Mouse (Mus musculus) spleen, adult 2 months (tissue): ENCODE results near the gene Fam184a. TPM values are rescaled to one million over a fixed set of nuclear protein-coding genes. Genes with fewer than 3 reads are reported as not detected.
A peak's percentile ranks its signal among the peaks of the same experiment; 100 is the strongest.

ENCODE experiments used
- DNase-seq, 2 experiments: peaks; one replicate each; pipeline versions ENCODE4 v3.0.0 to v3.0.0-alpha.2; 2012 to 2021; ENCODE audit warnings: low spot score in 2 of 2, low read depth in 1 of 2
- H3K27ac ChIP-seq: fragments of 200-500 bp; 2 replicates; pipeline ENCODE4 v1.5.1; 2012; ENCODE audit warnings: low read length, inconsistent platforms; ENCODE audit not compliant: insufficient read depth
- H3K27me3 ChIP-seq: fragments of 200-500 bp; 2 replicates; pipeline ENCODE4 v1.6.1; 2012; ENCODE audit warnings: mild to moderate bottlenecking, moderate library complexity, low read length, inconsistent platforms; ENCODE audit not compliant: control insufficient read depth, insufficient read depth
- H3K36me3 ChIP-seq: fragments of 200-500 bp; 2 replicates; pipeline ENCODE4 v1.6.1; 2012; ENCODE audit warnings: mild to moderate bottlenecking, low read length, inconsistent platforms; ENCODE audit not compliant: control insufficient read depth, insufficient read depth
- H3K4me1 ChIP-seq: fragments of 200-500 bp; 2 replicates; pipeline ENCODE4 v1.6.1; 2011; ENCODE audit warnings: inconsistent platforms; ENCODE audit not compliant: control insufficient read depth, insufficient read depth, insufficient read length
- H3K4me3 ChIP-seq: fragments of 200-500 bp; 2 replicates; pipeline ENCODE4 v1.5.1; 2011; ENCODE audit warnings: mild to moderate bottlenecking, inconsistent platforms; ENCODE audit not compliant: insufficient read depth, insufficient read length; ENCODE audit errors: extremely low read depth
- CTCF ChIP-seq: fragments of 200-500 bp; IDR thresholded peaks from 2 replicates; pipeline ENCODE4 v1.5.1; 2011; ENCODE audit warnings: mild to moderate bottlenecking, inconsistent platforms; ENCODE audit not compliant: insufficient read depth, insufficient read length, insufficient replicate concordance; ENCODE audit errors: extremely low read depth
- POLR2A ChIP-seq: fragments of 200-500 bp; IDR thresholded peaks from 2 replicates; pipeline ENCODE4 v1.6.1; 2011; ENCODE audit warnings: low read depth, low read length, inconsistent platforms
- WGBS: fragments of 180-500 bp; shearing (Covaris S2); methylation state at CpG from one replicate; pipeline ENCODE4 v1.1.7; 2018; 5-methylcytosine and 5-hydroxymethylcytosine counted together
- polyA plus RNA-seq: library from polyadenylated mRNA; depleted of rRNA; stranded (reverse); fragments of >200 nt; gene quantifications from 2 replicates; pipeline ENCODE4 v1.2.3, GENCODE M21; 2012; rRNA removed

The Fam184a gene
- polyA plus RNA-seq, 1 experiment: 0.18 TPM

GRCm38 (mm10) chr10:53598821-53599220 lies 152.1 kb downstream of the Fam184a start:
- 64% methylated on average over 5 of the region's 5 CpGs for WGBS
- no peak for TF ChIP-seq CTCF
- TF ChIP-seq POLR2A: no peak
- DNase-seq: no peak
- no peak overlapping the region for H3K4me3 ChIP-seq
- peaks cover 2% of the 10 kb centered on the region; the same call in 1 of the 2 replicates for H3K36me3 ChIP-seq
- no peaks in the 10 kb centered on the region for H3K27me3 ChIP-seq
- H3K27ac ChIP-seq: no peak overlapping the region
- peaks cover 12% of the 10 kb centered on the region for H3K4me1 ChIP-seq

- peaks cover 12% of the 10 kb centered on the region for H3K4me1 ChIP-seq
- WGBS: under 1% methylated on average over 80 of the region's 99 CpGs
- no peaks in the 10 kb centered on the region for H3K36me3 ChIP-seq
- H3K27ac ChIP-seq: peak overlapping the region; percentile 92
- TF ChIP-seq CTCF: no peak
- no peak for TF ChIP-seq POLR2A
- peak overlapping the region; percentile 87 for H3K4me3 ChIP-seq
- peak; percentile 2 to 41 for DNase-seq
- H3K27me3 ChIP-seq: no peaks in the 10 kb centered on the region
Observed at GRCm38 (mm10) chr10:53597121-53597881, 153.6 kb downstream of the Fam184a start.

- peak; percentile 91 to 96 for DNase-seq
- Histone ChIP-seq H3K4me3 (peak within 1 kb of the TSS; percentile 87), H3K27ac (peak within 1 kb of the TSS; percentile 92), H3K36me3 (no peaks in the 10 kb centered on the region), H3K4me1 (peaks cover 12% of the 10 kb centered on the region), H3K27me3 (no peaks in the 10 kb centered on the region)
- TF ChIP-seq POLR2A: no peak
- peak; percentile 73 for TF ChIP-seq CTCF
- WGBS: 1% methylated on average over 51 of the region's 52 CpGs
Observed at GRCm38 (mm10) chr10:53596677-53597120, 154.2 kb downstream of the Fam184a start, which contains the start of gene Asf1a. Asf1a (plus strand) TSS chr10:53596757.

GRCm38 (mm10) chr10:53595744-53596676 lies 154.9 kb downstream of the Fam184a start:
- Histone ChIP-seq H3K36me3 (no peaks in the 10 kb centered on the region), H3K4me1 (peaks cover 12% of the 10 kb centered on the region), H3K27ac (peak overlapping the region; percentile 92), H3K27me3 (no peaks in the 10 kb centered on the region), H3K4me3 (peak overlapping the region; percentile 71)
- 2% methylated on average over 27 of the region's 27 CpGs for WGBS
- TF ChIP-seq POLR2A (peak; percentile 32; the same call in 1 of the 2 replicates), CTCF (no peak)
- DNase-seq: peak in 1 of 2 experiments; percentile 23

- TF ChIP-seq CTCF (no peak), POLR2A (no peak)
- H3K4me3 ChIP-seq: no peak overlapping the region
- no peaks in the 10 kb centered on the region for H3K4me1 ChIP-seq
- H3K36me3 ChIP-seq: no peaks in the 10 kb centered on the region
- DNase-seq: no peak
- H3K27me3 ChIP-seq: no peaks in the 10 kb centered on the region
- no peak overlapping the region for H3K27ac ChIP-seq
- 90% methylated on average over 3 of the region's 3 CpGs for WGBS
Observed at GRCm38 (mm10) chr10:53585777-53586176, 165.1 kb downstream of the Fam184a start.

Other genes with a start within 250 kb of the Fam184a start
- gene Asf1a, start 154.4 kb downstream of the Fam184a start, polyA plus RNA-seq: 2.4 and 2.6 TPM in 2 replicates
- gene Mcm9, start 120.7 kb downstream of the Fam184a start, polyA plus RNA-seq: 3.5 and 7.1 TPM in 2 replicates